Mouse (Mus musculus): ENCODE results near the gene A030014E15Rik. TPM values are rescaled to one million over a fixed set of nuclear protein-coding genes. Genes with fewer than 3 reads are reported as not detected.

Gene A030014E15Rik
- polyA plus RNA-seq, 1 experiment, result not detected

DNA sequence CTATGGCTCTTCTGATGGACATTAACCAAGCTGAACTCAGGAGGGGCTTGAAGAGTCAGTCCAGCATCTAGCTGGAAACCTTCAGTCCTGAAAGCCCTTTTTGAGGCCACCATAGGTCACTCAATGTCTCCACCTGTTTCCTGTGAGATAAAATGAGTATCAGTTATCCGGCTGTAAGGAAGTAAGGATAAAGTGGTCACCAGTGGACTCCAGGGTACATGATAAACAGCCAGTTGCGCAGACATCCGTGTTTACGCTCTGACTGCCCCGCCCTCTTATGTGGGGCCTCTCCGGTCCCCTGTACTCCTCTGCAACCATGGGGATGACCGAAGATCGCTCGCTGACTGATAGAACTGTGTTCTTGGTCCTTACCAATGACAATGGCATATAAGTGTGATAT, 49.6 kb downstream of the A030014E15Rik start:
- Histone ChIP-seq H3K4me1 (ENCODE audit: control insufficient read depth, insufficient read depth, low read length) (peaks cover 3% of the 10 kb centered on the region; the same call in 1 of the 2 replicates), H3K4me3 (ENCODE audit: insufficient read depth, low read length) (no peak overlapping the region), H3K27ac (ENCODE audit: insufficient read depth, low read length) (no peak overlapping the region)
- TF ChIP-seq CTCF (IDR thresholded peaks at IDR 0.05; ENCODE audit: borderline replicate concordance, insufficient read depth, low read length) (no peak), POLR2A (IDR thresholded peaks at IDR 0.05; ENCODE audit: low read depth, low read length) (no peak)

Other genes starting within 250 kb of the A030014E15Rik start
- 131 and 150 TPM in 2 replicates for gene Mff, start 200.0 kb upstream of the A030014E15Rik start, polyA plus RNA-seq (2011; ENCODE audit: insufficient read length, low read depth, missing spikeins)
- gene Tm4sf20, start 156.5 kb upstream of the A030014E15Rik start, polyA plus RNA-seq (2011; ENCODE audit: insufficient read length, low read depth, missing spikeins), result not detected in 2 replicates
- not detected in 2 replicates for gene Gm47791, start 153.7 kb upstream of the A030014E15Rik start, polyA plus RNA-seq (2011; ENCODE audit: insufficient read length, low read depth, missing spikeins)
- 75.1 and 77.5 TPM in 2 replicates for gene Agfg1, start 85.4 kb upstream of the A030014E15Rik start, polyA plus RNA-seq (2011; ENCODE audit: insufficient read length, low read depth, missing spikeins)
- 1.1 TPM in 1 of 2 replicates, not detected in the other for gene A030005L19Rik, start 11.6 kb upstream of the A030014E15Rik start, polyA plus RNA-seq (2011; ENCODE audit: insufficient read length, low read depth, missing spikeins)
- not detected in 2 replicates for gene Gm6217, start 6.5 kb downstream of the A030014E15Rik start, polyA plus RNA-seq (2011; ENCODE audit: insufficient read length, low read depth, missing spikeins)
- not detected in 2 replicates for gene A030003K21Rik, start 18.5 kb downstream of the A030014E15Rik start, polyA plus RNA-seq (2011; ENCODE audit: insufficient read length, low read depth, missing spikeins)
- not detected in 2 replicates for gene Gm7544, start 31.1 kb downstream of the A030014E15Rik start, polyA plus RNA-seq (2011; ENCODE audit: insufficient read length, low read depth, missing spikeins)
- not detected in 2 replicates for gene Gm47955, start 35.4 kb downstream of the A030014E15Rik start, polyA plus RNA-seq (2011; ENCODE audit: insufficient read length, low read depth, missing spikeins)
- gene Gm47959, start 75.6 kb downstream of the A030014E15Rik start, polyA plus RNA-seq (2011; ENCODE audit: insufficient read length, low read depth, missing spikeins), result not detected in 2 replicates
- gene Slc19a3, start 113.5 kb downstream of the A030014E15Rik start, polyA plus RNA-seq (2011; ENCODE audit: insufficient read length, low read depth, missing spikeins), result 0.38 and 0.93 TPM in 2 replicates
- not detected in 2 replicates for gene Krtap28-10, start 117.6 kb downstream of the A030014E15Rik start, polyA plus RNA-seq (2011; ENCODE audit: insufficient read length, low read depth, missing spikeins)
- not detected in 2 replicates for gene Gm47969, start 120.0 kb downstream of the A030014E15Rik start, polyA plus RNA-seq (2011; ENCODE audit: insufficient read length, low read depth, missing spikeins)
- gene A030005K14Rik, start 134.5 kb downstream of the A030014E15Rik start, polyA plus RNA-seq (2011; ENCODE audit: insufficient read length, low read depth, missing spikeins), result not detected in 2 replicates
- not detected in 2 replicates for gene Krtap28-13, start 136.0 kb downstream of the A030014E15Rik start, polyA plus RNA-seq (2011; ENCODE audit: insufficient read length, low read depth, missing spikeins)
- 11.8 and 12.2 TPM in 2 replicates for gene Ccl20, start 191.8 kb downstream of the A030014E15Rik start, polyA plus RNA-seq (2011; ENCODE audit: insufficient read length, low read depth, missing spikeins)
- not detected in 2 replicates for gene Daw1, start 234.8 kb downstream of the A030014E15Rik start, polyA plus RNA-seq (2011; ENCODE audit: insufficient read length, low read depth, missing spikeins)